Mouse (Mus musculus) spleen, adult 2 months (tissue): Measurements from ENCODE around the gene Oxct2a.

Experiments
- CTCF ChIP-seq: fragments of 200-500 bp; IDR thresholded peaks from 2 replicates; pipeline ENCODE4 v1.5.1; 2011; ENCODE audit warnings: mild to moderate bottlenecking, inconsistent platforms; ENCODE audit not compliant: insufficient read depth, insufficient read length, insufficient replicate concordance; ENCODE audit errors: extremely low read depth
- POLR2A ChIP-seq: fragments of 200-500 bp; IDR thresholded peaks from 2 replicates; pipeline ENCODE4 v1.6.1; 2011; ENCODE audit warnings: low read depth, low read length, inconsistent platforms

- no peak for TF ChIP-seq CTCF
- no peak for TF ChIP-seq POLR2A
Observed at GRCm38 (mm10) chr4:123331326-123331725, 7.9 kb upstream of the Oxct2a start.
